Mouse (Mus musculus): ENCODE results near the gene Toe1. TPM values are rescaled to one million over a fixed set of nuclear protein-coding genes. Genes with fewer than 3 reads are reported as not detected.
"Not testable (repeated sequence)": the region's sequence is repeated elsewhere in the genome, so short reads cannot be mapped to it uniquely, and the experiment has no call there.

The Toe1 gene
- polyA plus RNA-seq (2011; ENCODE audit: insufficient read depth, insufficient read length, low replicate concordance, missing spikeins) = 8.8 and 11.9 TPM in 2 replicates

DNA sequence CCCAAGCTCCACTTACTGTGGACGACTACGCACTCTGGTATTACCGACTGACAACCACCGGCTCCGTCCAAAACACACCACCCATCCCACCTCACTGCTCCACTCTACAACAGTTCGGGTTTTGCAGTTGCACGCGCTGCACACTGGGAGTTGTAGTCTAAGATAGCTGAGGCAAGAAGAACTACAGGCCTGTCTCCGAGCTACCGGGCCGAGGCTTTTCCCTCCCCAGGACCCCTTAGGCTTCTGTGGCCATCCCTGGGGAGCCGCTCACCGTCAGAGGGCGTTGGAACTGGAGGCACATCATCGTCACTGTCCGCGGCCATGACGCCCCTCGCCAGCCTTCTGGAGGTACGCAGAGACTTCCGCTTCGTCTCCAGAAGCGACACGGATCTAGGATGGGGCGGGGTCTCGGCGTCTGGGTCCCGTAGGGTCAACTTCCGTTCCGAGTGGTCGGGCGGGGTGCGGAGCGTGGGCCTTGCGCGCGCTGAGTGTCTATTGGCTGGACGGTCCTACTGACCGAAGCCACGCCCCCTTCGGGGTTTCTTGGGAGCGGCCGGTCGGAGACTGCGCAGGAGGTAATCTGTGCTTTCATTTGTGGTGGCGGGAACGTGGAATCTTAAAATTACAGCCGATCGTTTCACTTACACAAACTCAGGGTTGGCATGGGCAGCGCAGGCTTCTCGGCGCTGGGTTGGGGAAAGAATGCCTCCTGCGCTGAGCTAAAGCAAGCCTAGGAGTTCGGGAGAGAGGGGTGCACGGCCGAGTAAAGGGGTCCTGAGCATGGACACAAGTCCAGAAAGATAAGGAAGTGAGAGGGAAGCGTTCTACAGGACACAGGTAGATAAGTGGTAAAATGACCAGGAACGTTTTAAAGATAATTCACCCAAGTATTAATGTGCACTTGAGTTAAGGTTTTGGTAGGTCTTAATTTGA lies at the start of gene Toe1, which contains the start of gene Mutyh:
TSS of gene Toe1 (minus strand) at position 444 of the 933 bp plus-strand sequence.
TSS of gene Mutyh (plus strand) at position 527 of the 933 bp plus-strand sequence.
- Histone ChIP-seq H3K4me1 (ENCODE audit: control insufficient read depth, insufficient read depth, low read length) (no peaks in the 10 kb centered on the region; the same call in 1 of the 2 replicates), H3K27ac (ENCODE audit: control insufficient read depth, insufficient read depth, low read depth, low read length, poor library complexity) (peak within 1 kb of the TSS; percentile 95), H3K4me3 (replicated peaks; ENCODE audit: control insufficient read depth, low read depth, low read length) (peak within 1 kb of the TSS; percentile 93)
- TF ChIP-seq CTCF (IDR thresholded peaks at IDR 0.05; ENCODE audit: control insufficient read depth, insufficient read depth, low read length) (no peak), POLR2A (IDR thresholded peaks at IDR 0.05; ENCODE audit: borderline replicate concordance, control insufficient read depth, low read depth, low read length) (peak; percentile 86; the same call in 1 of the 2 replicates)
- under 1% methylated on average over 58 of the region's 58 CpGs for WGBS

DNA sequence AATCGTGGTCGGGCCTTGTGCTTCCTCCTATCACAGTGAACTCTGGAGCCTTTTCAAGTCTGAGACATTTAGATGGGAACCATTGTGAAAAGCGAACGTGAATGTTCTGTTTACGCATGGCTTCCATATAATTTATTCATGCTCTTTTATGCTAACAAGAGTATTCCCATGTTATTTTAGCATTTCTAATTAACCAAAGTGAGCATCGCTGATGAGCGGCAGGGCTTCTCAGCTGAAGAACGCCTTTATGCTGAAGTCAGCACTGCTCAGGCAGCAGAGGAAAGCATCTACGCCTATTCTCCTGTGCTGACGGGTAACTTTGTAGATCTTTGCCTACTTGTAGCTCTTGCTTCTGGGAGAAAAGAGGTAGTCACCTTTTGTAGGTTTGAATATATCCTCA lies 49.8 kb upstream of the Toe1 start:
- TF ChIP-seq POLR2A (IDR thresholded peaks at IDR 0.05; ENCODE audit: borderline replicate concordance, control insufficient read depth, low read depth, low read length) (no peak), CTCF (IDR thresholded peaks at IDR 0.05; ENCODE audit: control insufficient read depth, insufficient read depth, low read length) (no peak)
- H3K4me1 ChIP-seq (ENCODE audit: control insufficient read depth, insufficient read depth, low read length) = no peaks in the 10 kb centered on the region
- no peak overlapping the region for H3K4me3 ChIP-seq (replicated peaks; ENCODE audit: control insufficient read depth, low read depth, low read length)
- WGBS = 84% methylated on average over 10 of the region's 10 CpGs
- no peak overlapping the region for H3K27ac ChIP-seq (ENCODE audit: control insufficient read depth, insufficient read depth, low read depth, low read length, poor library complexity)

DNA sequence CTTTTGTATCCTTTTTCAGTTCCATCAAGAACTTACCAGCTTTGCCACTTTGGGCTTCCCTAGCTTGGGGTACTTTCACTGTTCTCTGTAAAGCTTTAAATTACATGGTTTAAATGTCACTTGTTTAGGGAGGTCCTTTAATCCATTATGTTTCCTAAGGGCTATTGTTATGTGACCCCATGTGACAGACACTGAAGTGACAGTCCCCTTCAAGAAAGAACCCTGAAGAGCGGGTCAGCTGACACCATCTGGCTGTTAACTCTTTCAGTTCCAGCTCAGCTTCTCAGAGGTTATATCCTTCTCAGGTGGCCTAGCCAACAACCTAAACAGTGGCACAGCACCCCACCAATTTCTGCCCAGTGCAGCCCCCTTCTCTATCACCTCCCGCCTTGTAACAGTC lies 46.8 kb upstream of the Toe1 start:
- WGBS = 55% methylated on average over 2 of the region's 2 CpGs

DNA sequence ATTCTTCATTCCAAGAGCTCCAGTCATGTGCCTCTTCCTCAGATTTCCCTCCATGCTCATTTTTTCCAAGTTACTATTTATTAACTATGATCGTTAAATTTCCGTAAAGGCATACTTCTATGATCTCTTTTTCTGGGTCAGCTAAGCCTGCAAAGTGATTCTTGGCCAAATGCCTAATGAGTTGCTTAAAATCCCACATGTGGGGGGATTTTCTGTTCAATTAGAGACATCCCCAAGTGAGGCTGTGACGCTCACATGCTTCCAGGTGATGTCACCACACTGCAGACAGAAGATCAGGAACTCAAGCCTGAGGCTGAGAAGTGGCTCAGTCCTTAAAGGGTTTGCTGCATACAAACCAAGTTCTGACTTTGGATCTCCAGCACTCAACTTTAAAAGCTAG lies 42.5 kb upstream of the Toe1 start:
- TF ChIP-seq POLR2A (IDR thresholded peaks at IDR 0.05; ENCODE audit: borderline replicate concordance, control insufficient read depth, low read depth, low read length) = no peak
- TF ChIP-seq CTCF (IDR thresholded peaks at IDR 0.05; ENCODE audit: control insufficient read depth, insufficient read depth, low read length) = no peak
- WGBS = 72% methylated on average over 3 of the region's 3 CpGs

More for the DNA sequence above, 46.8 kb upstream of the Toe1 start:
- Histone ChIP-seq H3K4me3 (replicated peaks; ENCODE audit: control insufficient read depth, low read depth, low read length) (no peak overlapping the region), H3K27ac (ENCODE audit: control insufficient read depth, insufficient read depth, low read depth, low read length, poor library complexity) (no peak overlapping the region), H3K4me1 (ENCODE audit: control insufficient read depth, insufficient read depth, low read length) (no peaks in the 10 kb centered on the region)
- TF ChIP-seq CTCF (IDR thresholded peaks at IDR 0.05; ENCODE audit: control insufficient read depth, insufficient read depth, low read length) = no peak
- no peak for TF ChIP-seq POLR2A (IDR thresholded peaks at IDR 0.05; ENCODE audit: borderline replicate concordance, control insufficient read depth, low read depth, low read length)

DNA sequence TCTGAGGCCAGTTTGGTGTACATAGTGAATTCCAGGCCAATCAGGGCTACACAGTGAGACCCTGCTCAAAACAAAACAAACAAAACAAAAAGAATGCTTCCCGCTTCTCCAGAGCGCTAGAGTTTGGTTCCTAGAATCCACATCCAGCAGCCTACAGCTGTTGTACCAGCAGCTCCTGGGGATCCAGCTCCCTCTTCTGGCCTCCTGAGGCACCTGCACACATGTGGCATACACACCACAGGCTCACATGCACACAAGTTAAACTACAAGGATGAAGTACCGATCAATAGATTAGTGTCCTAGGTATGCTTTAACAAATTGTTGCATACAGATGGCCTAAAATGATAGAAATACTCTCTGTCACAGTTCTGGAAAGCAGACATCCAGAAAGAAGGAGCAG lies 36.9 kb upstream of the Toe1 start:
- TF ChIP-seq POLR2A (IDR thresholded peaks at IDR 0.05; ENCODE audit: borderline replicate concordance, control insufficient read depth, low read depth, low read length) (no peak), CTCF (IDR thresholded peaks at IDR 0.05; ENCODE audit: control insufficient read depth, insufficient read depth, low read length) (no peak)
- no peaks in the 10 kb centered on the region for H3K4me1 ChIP-seq (ENCODE audit: control insufficient read depth, insufficient read depth, low read length)
- 97% methylated on average over 3 of the region's 3 CpGs for WGBS

More for the DNA sequence above, 42.5 kb upstream of the Toe1 start:
- Histone ChIP-seq H3K27ac (ENCODE audit: control insufficient read depth, insufficient read depth, low read depth, low read length, poor library complexity) (no peak overlapping the region), H3K4me1 (ENCODE audit: control insufficient read depth, insufficient read depth, low read length) (no peaks in the 10 kb centered on the region), H3K4me3 (replicated peaks; ENCODE audit: control insufficient read depth, low read depth, low read length) (no peak overlapping the region)

DNA sequence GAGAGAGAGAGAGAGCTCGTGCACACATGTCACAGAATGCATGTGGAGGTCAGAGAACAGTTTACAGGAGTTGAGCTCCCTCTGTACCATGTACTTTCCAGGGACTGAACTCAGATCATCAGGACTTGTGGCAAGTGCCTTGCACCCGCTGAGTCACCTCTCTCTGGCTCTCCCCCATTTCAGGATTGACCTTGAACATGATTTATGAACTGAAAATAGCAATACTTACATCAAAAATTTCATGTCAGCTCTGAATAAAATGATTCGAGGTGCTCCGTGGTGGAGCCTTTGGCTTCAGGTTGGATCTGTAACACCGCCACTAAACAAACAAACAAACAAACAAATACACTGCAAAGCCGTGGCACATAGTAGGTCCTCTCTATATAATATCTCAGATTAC lies 33.4 kb upstream of the Toe1 start:
- TF ChIP-seq CTCF (IDR thresholded peaks at IDR 0.05; ENCODE audit: control insufficient read depth, insufficient read depth, low read length) (no peak), POLR2A (IDR thresholded peaks at IDR 0.05; ENCODE audit: borderline replicate concordance, control insufficient read depth, low read depth, low read length) (no peak)
- Histone ChIP-seq H3K4me3 (replicated peaks; ENCODE audit: control insufficient read depth, low read depth, low read length) (no peak overlapping the region), H3K4me1 (ENCODE audit: control insufficient read depth, insufficient read depth, low read length) (no peaks in the 10 kb centered on the region), H3K27ac (ENCODE audit: control insufficient read depth, insufficient read depth, low read depth, low read length, poor library complexity) (no peak overlapping the region)
- WGBS = 64% methylated on average over 6 of the region's 6 CpGs

More for the DNA sequence above, 36.9 kb upstream of the Toe1 start:
- Histone ChIP-seq H3K27ac (ENCODE audit: control insufficient read depth, insufficient read depth, low read depth, low read length, poor library complexity) (no peak overlapping the region), H3K4me3 (replicated peaks; ENCODE audit: control insufficient read depth, low read depth, low read length) (no peak overlapping the region)

DNA sequence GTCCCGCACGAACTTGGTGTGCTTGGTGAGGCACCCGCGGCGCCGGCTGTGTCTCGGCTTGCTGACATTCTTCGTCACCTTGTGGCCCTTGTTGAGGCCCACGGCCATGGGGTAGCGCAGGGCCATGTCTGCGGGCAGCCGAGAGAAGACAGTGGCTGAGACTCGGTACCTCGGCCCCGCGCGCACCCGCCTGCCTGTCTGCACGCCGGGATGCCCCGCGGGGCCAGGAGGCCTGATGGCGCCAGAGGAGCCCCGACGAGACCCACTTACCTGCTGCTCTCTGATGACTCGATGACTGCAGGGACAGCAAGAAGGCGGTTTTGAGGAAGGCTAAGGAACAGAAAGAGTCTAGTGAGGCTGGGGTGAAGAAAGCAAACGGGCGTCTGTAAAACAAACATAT lies 32.7 kb upstream of the Toe1 start:
- not testable (repeated sequence) for H3K27ac ChIP-seq (ENCODE audit: control insufficient read depth, insufficient read depth, low read depth, low read length, poor library complexity); H3K4me3 ChIP-seq (replicated peaks; ENCODE audit: control insufficient read depth, low read depth, low read length); H3K4me1 ChIP-seq (ENCODE audit: control insufficient read depth, insufficient read depth, low read length)
- 37% methylated on average over 26 of the region's 29 CpGs for WGBS

DNA sequence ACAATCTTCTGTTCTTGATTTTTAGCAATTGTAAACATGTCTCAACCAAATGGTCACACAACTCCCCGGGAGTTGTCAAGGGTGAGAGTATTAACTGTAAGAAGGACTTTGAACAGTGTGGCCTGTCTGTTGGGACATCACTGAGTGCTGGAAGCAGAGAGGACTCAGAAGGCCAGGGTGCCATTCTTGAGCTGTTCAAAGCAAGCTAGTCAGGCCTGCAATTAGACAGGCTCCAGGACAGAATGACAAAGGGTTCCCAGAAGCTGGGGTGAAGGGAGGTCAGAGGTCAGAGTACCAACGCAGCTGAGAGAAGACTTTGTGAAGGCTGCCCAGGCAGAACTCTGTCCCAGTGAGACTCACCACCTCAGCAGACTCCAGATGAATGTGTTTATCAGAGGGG lies 31.6 kb upstream of the Toe1 start:
- 72% methylated on average over 2 of the region's 2 CpGs for WGBS
- Histone ChIP-seq H3K4me1 (ENCODE audit: control insufficient read depth, insufficient read depth, low read length) (no peaks in the 10 kb centered on the region; the same call in 1 of the 2 replicates), H3K27ac (ENCODE audit: control insufficient read depth, insufficient read depth, low read depth, low read length, poor library complexity) (no peak overlapping the region), H3K4me3 (replicated peaks; ENCODE audit: control insufficient read depth, low read depth, low read length) (no peak overlapping the region)
- TF ChIP-seq POLR2A (IDR thresholded peaks at IDR 0.05; ENCODE audit: borderline replicate concordance, control insufficient read depth, low read depth, low read length) = no peak
- TF ChIP-seq CTCF (IDR thresholded peaks at IDR 0.05; ENCODE audit: control insufficient read depth, insufficient read depth, low read length) = no peak
